Mouse (Mus musculus) intestine, embryonic 14.5 days (tissue): ENCODE data around the gene Pex12. TPM values are rescaled to one million over a fixed set of nuclear protein-coding genes. Genes with fewer than 3 reads are reported as not detected.

Experiments used
- ATAC-seq: fragments of 200-750 bp; cut with Nextera tagmentation; replicated peaks from 2 replicates; pipeline ENCODE4 v1.8.0; 2017; ENCODE audit warnings: low read depth, moderate number of reproducible peaks, moderate TSS enrichment, moderate library complexity; ENCODE audit not compliant: low FRiP score, low TSS enrichment
- DNase-seq: peaks from one replicate; pipeline ENCODE4 v3.0.0-alpha.2; 2018; ENCODE audit warnings: low spot score
- H3K27ac ChIP-seq: fragments of 300-500 bp; sonication (generic); 2 replicates; pipeline ENCODE4 v1.5.1; 2014; ENCODE audit warnings: low read depth, mild to moderate bottlenecking, control low read depth
- H3K27me3 ChIP-seq: fragments of 300-500 bp; sonication (generic); replicated peaks from 2 replicates; pipeline ENCODE4 v1.6.1; 2014; ENCODE audit warnings: low read length, control low read depth; ENCODE audit not compliant: control insufficient read depth, insufficient read depth
- H3K36me3 ChIP-seq: fragments of 300-500 bp; sonication (generic); 2 replicates; pipeline ENCODE4 v1.6.1; 2014; ENCODE audit warnings: low read length, control low read depth; ENCODE audit not compliant: control insufficient read depth, insufficient read depth
- H3K4me1 ChIP-seq: fragments of 300-500 bp; sonication (generic); replicated peaks from 2 replicates; pipeline ENCODE4 v1.6.1; 2014; ENCODE audit warnings: low read length, control low read depth, mixed read lengths; ENCODE audit not compliant: control insufficient read depth, insufficient read depth
- H3K4me2 ChIP-seq: fragments of 300-500 bp; sonication (generic); 2 replicates; pipeline ENCODE4 v1.6.1; 2014; ENCODE audit warnings: low read length
- H3K4me3 ChIP-seq: fragments of 300-500 bp; sonication (generic); 2 replicates; pipeline ENCODE4 v1.5.1; 2014; ENCODE audit warnings: low read depth, low read length, control low read depth, mixed read lengths
- H3K9ac ChIP-seq: fragments of 300-500 bp; sonication (generic); 2 replicates; pipeline ENCODE4 v1.6.1; 2014; ENCODE audit warnings: mild to moderate bottlenecking, low read length
- H3K9me3 ChIP-seq: fragments of 300-500 bp; sonication (generic); 2 replicates; pipeline ENCODE4 v1.6.1; 2016; ENCODE audit warnings: low read length, control low read depth; ENCODE audit not compliant: control insufficient read depth
- WGBS: fragments of 180-500 bp; shearing (Covaris S2); extraction: QIAGEN DNeasy Blood & Tissue Kit; methylation state at CpG from one replicate; pipeline ENCODE4 v1.1.7; 2014; 5-methylcytosine and 5-hydroxymethylcytosine counted together
- polyA plus RNA-seq: library from polyadenylated mRNA; unstranded; fragments of >200 nt; fragmentation: Nextera tagmentation; extraction: Ambion mirVana; gene quantifications from 2 replicates; pipeline ENCODE4 v1.2.1, GENCODE M21; 2014

The Pex12 gene
- polyA plus RNA-seq, 1 experiment from 2014 or later, result 15.5 TPM

GRCm38 (mm10) chr11:83293182-83293581, 9.2 kb downstream of the Pex12 start:
- peak overlapping the region; percentile 89 for H3K4me2 ChIP-seq
- H3K27me3 ChIP-seq, result no peaks in the 10 kb centered on the region
- 70% methylated on average over 1 of the region's 1 CpGs for WGBS
- H3K4me3 ChIP-seq, result peak overlapping the region; percentile 78; the same call in 1 of the 2 replicates
- peaks cover 15% of the 10 kb centered on the region; the same call in 1 of the 2 replicates for H3K4me1 ChIP-seq
- ATAC-seq (no peak), DNase-seq (peak; percentile 7)
- no peaks in the 10 kb centered on the region for H3K9me3 ChIP-seq
- H3K36me3 ChIP-seq, result peaks cover 26% of the 10 kb centered on the region
- no peak overlapping the region for H3K27ac ChIP-seq
- no peak overlapping the region for H3K9ac ChIP-seq

- H3K4me1 ChIP-seq, result peaks cover 6% of the 10 kb centered on the region; the same call in 1 of the 2 replicates
- ATAC-seq, result no peak
- no peaks in the 10 kb centered on the region for H3K27me3 ChIP-seq
- H3K27ac ChIP-seq, result no peak overlapping the region
- peak overlapping the region; percentile 65 for H3K9ac ChIP-seq
- peak overlapping the region; percentile 89 for H3K4me2 ChIP-seq
- H3K4me3 ChIP-seq, result peak overlapping the region; percentile 78
- no peaks in the 10 kb centered on the region for H3K9me3 ChIP-seq
- peaks cover 25% of the 10 kb centered on the region for H3K36me3 ChIP-seq
- peak; percentile 50 for DNase-seq
- WGBS, result under 1% methylated on average over 5 of the region's 5 CpGs
Observed at GRCm38 (mm10) chr11:83292251-83292587, 10.2 kb downstream of the Pex12 start.

DNA sequence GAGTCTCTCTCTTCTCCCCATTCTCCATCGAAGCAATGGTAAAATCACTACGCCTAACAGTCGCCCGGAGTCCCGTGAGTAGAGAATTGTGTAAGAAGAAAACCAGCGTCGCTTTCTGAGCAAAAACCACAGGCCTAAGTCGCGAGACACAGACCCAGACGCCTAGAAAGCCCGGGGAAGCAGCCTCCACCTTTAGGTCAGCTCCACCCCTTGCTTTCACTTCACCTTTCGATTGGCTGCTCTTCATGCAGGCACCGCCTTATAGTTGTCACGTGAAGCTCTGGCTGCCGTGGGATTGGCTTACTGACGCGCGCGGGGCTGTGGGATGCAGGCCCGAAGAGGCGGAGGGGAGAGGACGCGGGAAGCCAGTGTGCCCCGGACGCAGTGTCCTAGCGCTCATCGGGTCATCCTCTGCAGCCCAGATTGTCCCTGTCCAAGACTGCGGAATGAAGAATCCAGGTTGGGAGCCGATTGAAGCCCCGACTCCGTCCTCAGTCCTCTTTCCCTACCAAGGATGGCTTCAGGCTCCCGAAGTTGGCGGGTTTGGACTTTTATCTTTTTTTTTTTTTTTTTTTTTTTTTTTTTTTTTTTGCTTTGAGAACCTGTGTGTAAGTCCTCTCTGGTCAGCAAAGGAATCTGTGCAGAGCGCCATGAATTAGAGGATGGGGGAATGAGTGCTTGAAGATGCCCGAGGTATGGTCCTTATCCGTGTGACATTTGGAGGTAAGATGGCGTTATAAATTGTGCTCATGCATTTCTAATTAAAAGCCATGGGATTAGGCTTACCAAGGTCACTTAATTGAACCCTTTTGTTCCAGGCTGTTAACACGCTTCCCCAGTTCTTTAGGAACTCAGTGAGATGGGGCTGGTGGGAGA, 10.8 kb downstream of the Pex12 start:
- under 1% methylated on average over 38 of the region's 38 CpGs for WGBS
- peaks cover 19% of the 10 kb centered on the region for H3K36me3 ChIP-seq
- DNase-seq (peak; percentile 89), ATAC-seq (peak; percentile 99)
- peaks cover 6% of the 10 kb centered on the region; the same call in 1 of the 2 replicates for H3K4me1 ChIP-seq
- H3K9me3 ChIP-seq, result no peaks in the 10 kb centered on the region
- H3K27ac ChIP-seq, result peak overlapping the region; percentile 62
- no peaks in the 10 kb centered on the region for H3K27me3 ChIP-seq
- H3K9ac ChIP-seq, result peak overlapping the region; percentile 65
- H3K4me3 ChIP-seq, result peak overlapping the region; percentile 78
- H3K4me2 ChIP-seq, result peak overlapping the region; percentile 89

GRCm38 (mm10) chr11:83289633-83290032, 12.8 kb downstream of the Pex12 start:
- ATAC-seq (no peak), DNase-seq (no peak)
- Histone ChIP-seq H3K4me2 (no peak overlapping the region), H3K9me3 (no peaks in the 10 kb centered on the region), H3K36me3 (no peaks in the 10 kb centered on the region), H3K4me1 (peaks cover 6% of the 10 kb centered on the region; the same call in 1 of the 2 replicates), H3K4me3 (no peak overlapping the region), H3K9ac (no peak overlapping the region), H3K27ac (no peak overlapping the region), H3K27me3 (no peaks in the 10 kb centered on the region)
- WGBS, result 89% methylated on average over 2 of the region's 2 CpGs

GRCm38 (mm10) chr11:83289036-83289435, 13.3 kb downstream of the Pex12 start:
- peaks cover 6% of the 10 kb centered on the region; the same call in 1 of the 2 replicates for H3K4me1 ChIP-seq
- DNase-seq, result no peak
- H3K9me3 ChIP-seq, result no peaks in the 10 kb centered on the region
- 90% methylated on average over 5 of the region's 5 CpGs for WGBS
- no peak for ATAC-seq
- no peaks in the 10 kb centered on the region for H3K27me3 ChIP-seq
- no peak overlapping the region for H3K4me3 ChIP-seq
- H3K27ac ChIP-seq, result no peak overlapping the region
- H3K4me2 ChIP-seq, result no peak overlapping the region
- H3K9ac ChIP-seq, result no peak overlapping the region
- H3K36me3 ChIP-seq, result no peaks in the 10 kb centered on the region

DNA sequence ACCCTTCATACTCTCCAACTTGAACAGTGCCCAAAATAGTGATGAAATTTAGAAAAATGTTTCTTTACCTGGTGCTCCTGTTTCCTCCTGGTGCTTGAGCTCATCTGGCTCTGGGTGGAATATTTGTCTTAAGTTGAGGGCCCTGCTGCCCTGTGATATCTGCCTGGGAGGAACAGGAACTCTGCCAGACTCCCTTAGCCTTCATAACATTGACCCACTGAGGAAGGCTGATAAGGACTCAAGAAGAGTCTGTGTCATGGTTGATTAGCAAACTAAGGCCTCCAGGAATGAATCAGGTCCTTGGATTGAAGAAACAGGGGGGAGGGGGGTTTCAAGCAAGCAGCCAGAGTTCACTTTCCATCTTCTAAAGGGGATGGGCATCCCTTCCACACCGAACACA, 15.8 kb downstream of the Pex12 start, which contains the start of gene Slfn14:
Gene Slfn14 (minus strand): TSS at position 161 of the 400 bp plus-strand sequence.
- no peak within 1 kb of the TSS for H3K4me2 ChIP-seq
- no peak within 1 kb of the TSS for H3K9ac ChIP-seq
- no peaks in the 10 kb centered on the region for H3K27me3 ChIP-seq
- DNase-seq (no peak), ATAC-seq (no peak)
- WGBS, result 73% methylated on average over 1 of the region's 1 CpGs
- no peaks in the 10 kb centered on the region for H3K9me3 ChIP-seq
- no peak within 1 kb of the TSS for H3K4me3 ChIP-seq
- H3K4me1 ChIP-seq, result no peaks in the 10 kb centered on the region; the same call in 1 of the 2 replicates
- H3K36me3 ChIP-seq, result no peaks in the 10 kb centered on the region
- H3K27ac ChIP-seq, result no peak within 1 kb of the TSS

DNA sequence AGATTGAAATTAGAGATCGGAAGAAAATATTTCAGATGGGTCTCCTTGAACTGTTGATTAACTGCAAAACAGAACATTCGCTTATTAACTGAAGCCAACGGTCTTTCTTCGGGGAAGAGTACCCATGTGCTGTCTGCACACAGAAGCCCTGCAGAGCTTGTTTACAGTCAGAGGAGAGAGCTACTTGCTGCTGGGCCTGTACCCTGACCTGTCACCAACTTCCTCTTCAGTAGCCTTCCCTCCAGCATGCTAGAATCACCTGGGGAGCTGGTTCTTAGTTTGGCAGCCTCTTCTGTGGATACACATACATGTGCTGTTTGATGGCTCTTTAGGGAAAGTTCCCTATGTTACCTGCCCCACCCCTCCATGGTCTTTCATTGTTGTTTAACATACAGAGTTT, 16.8 kb downstream of the Pex12 start:
- Histone ChIP-seq H3K27ac (no peak overlapping the region), H3K9ac (no peak overlapping the region), H3K4me1 (no peaks in the 10 kb centered on the region), H3K4me3 (no peak overlapping the region), H3K36me3 (no peaks in the 10 kb centered on the region), H3K9me3 (no peaks in the 10 kb centered on the region), H3K4me2 (no peak overlapping the region), H3K27me3 (no peaks in the 10 kb centered on the region)
- no peak for ATAC-seq
- WGBS, result 89% methylated on average over 4 of the region's 4 CpGs
- DNase-seq, result no peak

- DNase-seq, result no peak
- Histone ChIP-seq H3K4me3 (no peak overlapping the region), H3K27me3 (no peaks in the 10 kb centered on the region), H3K4me2 (no peak overlapping the region), H3K9me3 (no peaks in the 10 kb centered on the region), H3K27ac (no peak overlapping the region), H3K36me3 (no peaks in the 10 kb centered on the region), H3K9ac (no peak overlapping the region), H3K4me1 (no peaks in the 10 kb centered on the region)
- 57% methylated on average over 2 of the region's 2 CpGs for WGBS
- no peak for ATAC-seq
Observed at GRCm38 (mm10) chr11:83282084-83282483, 20.3 kb downstream of the Pex12 start.

DNA sequence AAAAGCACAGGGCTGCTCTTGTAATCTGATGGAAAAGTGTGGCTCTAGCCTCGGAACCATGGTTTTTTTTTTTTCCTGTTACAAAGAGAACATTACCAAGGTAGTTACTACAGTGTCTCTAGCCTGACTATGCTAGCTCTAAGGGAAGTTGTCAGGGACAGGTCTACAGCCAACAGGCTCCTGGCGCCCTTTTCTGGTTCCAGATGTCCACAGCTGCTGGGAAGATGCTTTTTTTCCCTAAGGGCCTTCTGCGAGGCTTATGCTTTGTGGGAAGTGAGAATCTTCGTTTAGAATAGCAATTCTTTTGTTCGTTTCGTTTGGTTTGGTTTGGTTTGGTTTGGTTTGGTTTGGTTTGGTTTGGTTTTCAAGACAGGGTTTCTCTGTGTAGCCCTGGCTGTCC, 22.7 kb downstream of the Pex12 start:
- H3K4me1 ChIP-seq, result no peaks in the 10 kb centered on the region
- no peaks in the 10 kb centered on the region for H3K9me3 ChIP-seq
- H3K4me2 ChIP-seq, result no peak overlapping the region
- H3K27me3 ChIP-seq, result no peaks in the 10 kb centered on the region
- ATAC-seq (no peak), DNase-seq (no peak)
- H3K9ac ChIP-seq, result no peak overlapping the region
- H3K27ac ChIP-seq, result no peak overlapping the region
- 65% methylated on average over 6 of the region's 6 CpGs for WGBS
- no peak overlapping the region for H3K4me3 ChIP-seq
- H3K36me3 ChIP-seq, result no peaks in the 10 kb centered on the region
